Mouse (Mus musculus) liver, embryonic 11.5 days (tissue): Measurements from ENCODE around the gene Apobec1. TPM values are rescaled to one million over a fixed set of nuclear protein-coding genes. Genes with fewer than 3 reads are reported as not detected.
A peak's percentile ranks its signal among the peaks of the same experiment; 100 is the strongest.

Source experiments
- ATAC-seq: fragments of 200-750 bp; cut with Nextera tagmentation; replicated peaks from 2 replicates; pipeline ENCODE4 v1.8.0; 2017; ENCODE audit warnings: moderate number of reproducible peaks, mild to moderate bottlenecking, moderate TSS enrichment, moderate library complexity; ENCODE audit not compliant: low FRiP score
- DNase-seq: peaks from one replicate; pipeline ENCODE4 v3.0.0-alpha.2; 2017; ENCODE audit warnings: low spot score
- H3K27ac ChIP-seq: fragments of 300-500 bp; sonication (generic); 2 replicates; pipeline ENCODE4 v1.5.1; 2014; ENCODE audit warnings: mild to moderate bottlenecking, low read depth, low read length, control low read depth
- H3K27me3 ChIP-seq: fragments of 300-500 bp; sonication (generic); replicated peaks from 2 replicates; pipeline ENCODE4 v1.6.1; 2014; ENCODE audit warnings: low read length, mixed read lengths; ENCODE audit not compliant: control insufficient read depth, insufficient read depth
- H3K36me3 ChIP-seq: fragments of 300-500 bp; sonication (generic); 2 replicates; pipeline ENCODE4 v1.6.1; 2014; ENCODE audit warnings: mild to moderate bottlenecking, low read length, moderate library complexity, mixed read lengths; ENCODE audit not compliant: control insufficient read depth, insufficient read depth
- H3K4me1 ChIP-seq: fragments of 300-500 bp; sonication (generic); replicated peaks from 2 replicates; pipeline ENCODE4 v1.6.1; 2014; ENCODE audit warnings: low read length, mixed read lengths; ENCODE audit not compliant: control insufficient read depth, insufficient read depth
- H3K4me2 ChIP-seq: fragments of 300-500 bp; sonication (generic); 2 replicates; pipeline ENCODE4 v1.6.1; 2014; ENCODE audit warnings: mild to moderate bottlenecking, control low read depth, moderate library complexity
- H3K4me3 ChIP-seq: fragments of 300-500 bp; sonication (generic); 2 replicates; pipeline ENCODE4 v1.5.1; 2014; ENCODE audit warnings: low read depth, low read length, control low read depth
- H3K9ac ChIP-seq: fragments of 300-500 bp; sonication (generic); 2 replicates; pipeline ENCODE4 v1.6.1; 2014; ENCODE audit warnings: low read depth, low read length, control low read depth
- H3K9me3 ChIP-seq: fragments of 300-500 bp; sonication (generic); 2 replicates; pipeline ENCODE4 v1.6.1; 2016; ENCODE audit warnings: low read length, inconsistent platforms, mixed read lengths; ENCODE audit not compliant: control insufficient read depth
- WGBS: fragments of 180-500 bp; shearing (Covaris S2); extraction: QIAGEN DNeasy Blood & Tissue Kit; methylation state at CpG from one replicate; pipeline ENCODE4 v1.1.7; 2014; 5-methylcytosine and 5-hydroxymethylcytosine counted together
- polyA plus RNA-seq: library from polyadenylated mRNA; unstranded; fragments of >200 nt; fragmentation: Nextera tagmentation; extraction: Ambion mirVana; gene quantifications from 2 replicates; pipeline ENCODE4 v1.2.1, GENCODE M21; 2014

Gene Apobec1
- polyA plus RNA-seq, 1 experiment from 2014 or later: 3.7 TPM

- Histone ChIP-seq H3K9ac (peak overlapping the region; percentile 62), H3K27ac (peak overlapping the region; percentile 59), H3K4me1 (peaks cover 6% of the 10 kb centered on the region), H3K9me3 (no peaks in the 10 kb centered on the region), H3K36me3 (no peaks in the 10 kb centered on the region), H3K4me3 (peak overlapping the region; percentile 28; the same call in 1 of the 2 replicates), H3K4me2 (peak overlapping the region; percentile 58), H3K27me3 (no peaks in the 10 kb centered on the region)
- 26% methylated on average over 9 of the region's 9 CpGs for WGBS
- DNase-seq (peak; percentile 40), ATAC-seq (peak; percentile 68)
These were observed 7.1 kb upstream of the Apobec1 start for GRCm38 (mm10) chr6:122609377-122609728.

- no peak for ATAC-seq
- DNase-seq: no peak
- Histone ChIP-seq H3K4me2 (peak overlapping the region; percentile 58), H3K4me1 (peaks cover 6% of the 10 kb centered on the region), H3K27me3 (no peaks in the 10 kb centered on the region), H3K27ac (no peak overlapping the region), H3K36me3 (no peaks in the 10 kb centered on the region), H3K4me3 (peak overlapping the region; percentile 28; the same call in 1 of the 2 replicates), H3K9me3 (no peaks in the 10 kb centered on the region), H3K9ac (peak overlapping the region; percentile 62)
- WGBS: 77% methylated on average over 10 of the region's 10 CpGs
These were observed 6.5 kb upstream of the Apobec1 start for GRCm38 (mm10) chr6:122608434-122609376.

GRCm38 (mm10) chr6:122607700-122608099, 5.5 kb upstream of the Apobec1 start:
- DNase-seq (no peak), ATAC-seq (no peak)
- Histone ChIP-seq H3K27ac (no peak overlapping the region), H3K9me3 (no peaks in the 10 kb centered on the region), H3K9ac (no peak overlapping the region), H3K4me2 (peak overlapping the region; percentile 58; the same call in 1 of the 2 replicates), H3K4me3 (no peak overlapping the region), H3K27me3 (no peaks in the 10 kb centered on the region), H3K36me3 (no peaks in the 10 kb centered on the region), H3K4me1 (peaks cover 6% of the 10 kb centered on the region)
- WGBS: 81% methylated on average over 12 of the region's 12 CpGs

GRCm38 (mm10) chr6:122606661-122607060, 4.4 kb upstream of the Apobec1 start:
- no peak overlapping the region for H3K27ac ChIP-seq
- peaks cover 6% of the 10 kb centered on the region for H3K4me1 ChIP-seq
- no peak overlapping the region for H3K4me3 ChIP-seq
- no peak for ATAC-seq
- DNase-seq: no peak
- no peaks in the 10 kb centered on the region for H3K36me3 ChIP-seq
- no peaks in the 10 kb centered on the region for H3K27me3 ChIP-seq
- 93% methylated on average over 11 of the region's 11 CpGs for WGBS
- H3K9ac ChIP-seq: no peak overlapping the region
- H3K4me2 ChIP-seq: no peak overlapping the region
- H3K9me3 ChIP-seq: no peaks in the 10 kb centered on the region

- H3K4me3 ChIP-seq: no peak overlapping the region
- no peak overlapping the region for H3K4me2 ChIP-seq
- H3K27ac ChIP-seq: no peak overlapping the region
- no peak for ATAC-seq
- H3K9me3 ChIP-seq: no peaks in the 10 kb centered on the region
- no peaks in the 10 kb centered on the region for H3K36me3 ChIP-seq
- no peaks in the 10 kb centered on the region for H3K27me3 ChIP-seq
- DNase-seq: no peak
- WGBS: 80% methylated on average over 8 of the region's 8 CpGs
- H3K4me1 ChIP-seq: peaks cover 6% of the 10 kb centered on the region
- H3K9ac ChIP-seq: no peak overlapping the region
These were observed 3.2 kb upstream of the Apobec1 start for GRCm38 (mm10) chr6:122605483-122605882.

- Histone ChIP-seq H3K4me1 (peaks cover 3% of the 10 kb centered on the region; the same call in 1 of the 2 replicates), H3K9ac (no peak overlapping the region), H3K36me3 (no peaks in the 10 kb centered on the region), H3K27me3 (no peaks in the 10 kb centered on the region), H3K4me2 (no peak overlapping the region), H3K9me3 (no peaks in the 10 kb centered on the region), H3K4me3 (no peak overlapping the region), H3K27ac (no peak overlapping the region)
- DNase-seq: no peak
- ATAC-seq: no peak
These were observed 2.0 kb upstream of the Apobec1 start for GRCm38 (mm10) chr6:122604260-122604659.

GRCm38 (mm10) chr6:122602992-122603322, 713 bp upstream of the Apobec1 start:
- Histone ChIP-seq H3K27me3 (no peaks in the 10 kb centered on the region), H3K9me3 (no peaks in the 10 kb centered on the region), H3K4me3 (peak overlapping the region; percentile 59), H3K4me2 (peak overlapping the region; percentile 81), H3K27ac (peak overlapping the region; percentile 58; the same call in 1 of the 2 replicates), H3K36me3 (no peaks in the 10 kb centered on the region), H3K9ac (peak overlapping the region; percentile 68; the same call in 1 of the 2 replicates), H3K4me1 (no peaks in the 10 kb centered on the region)
- DNase-seq: no peak
- WGBS: 8% methylated on average over 1 of the region's 1 CpGs
- ATAC-seq: no peak

- 78% methylated on average over 3 of the region's 3 CpGs for whole genome bisulfite sequencing
- H3K9ac ChIP-seq: peak overlapping the region; percentile 68; the same call in 1 of the 2 replicates
- no peaks in the 10 kb centered on the region for H3K9me3 ChIP-seq
- H3K27me3 ChIP-seq: no peaks in the 10 kb centered on the region
- ATAC-seq: no peak
- H3K27ac ChIP-seq: peak overlapping the region; percentile 60; the same call in 1 of the 2 replicates
- peak overlapping the region; percentile 81 for H3K4me2 ChIP-seq
- DNase-seq: no peak
- no peaks in the 10 kb centered on the region for H3K4me1 ChIP-seq
- no peaks in the 10 kb centered on the region for H3K36me3 ChIP-seq
- peak overlapping the region; percentile 59 for H3K4me3 ChIP-seq
These were observed 629 bp downstream of the Apobec1 start for GRCm38 (mm10) chr6:122601615-122602014.

- ATAC-seq: no peak
- no peaks in the 10 kb centered on the region for H3K9me3 ChIP-seq
- H3K36me3 ChIP-seq: no peaks in the 10 kb centered on the region
- no peak overlapping the region for H3K27ac ChIP-seq
- DNase-seq: no peak
- no peak overlapping the region for H3K4me3 ChIP-seq
- 85% methylated on average over 4 of the region's 4 CpGs for WGBS
- H3K9ac ChIP-seq: no peak overlapping the region
- no peak overlapping the region for H3K4me2 ChIP-seq
- H3K27me3 ChIP-seq: no peaks in the 10 kb centered on the region
- no peaks in the 10 kb centered on the region for H3K4me1 ChIP-seq
These were observed 1.2 kb downstream of the Apobec1 start for GRCm38 (mm10) chr6:122601031-122601430.
